Mouse (Mus musculus) forebrain, postnatal 0 days (tissue): ENCODE results near the gene Gtf2ird2. TPM values are rescaled to one million over a fixed set of nuclear protein-coding genes. Genes with fewer than 3 reads are reported as not detected.

Experiments used
- ATAC-seq: fragments of 200-750 bp; cut with Nextera tagmentation; 2 replicates; pipeline ENCODE4 v1.8.0; 2017; ENCODE audit warnings: mild to moderate bottlenecking, moderate library complexity
- DNase-seq: peaks from one replicate; pipeline ENCODE4 v3.0.0-alpha.2; 2015
- H3K27ac ChIP-seq: fragments of 300-500 bp; sonication (generic); 2 replicates; pipeline ENCODE4 v1.5.1; 2014; ENCODE audit warnings: low read depth, mild to moderate bottlenecking, antibody characterized with exemption, low read length, moderate library complexity, mixed read lengths
- H3K27me3 ChIP-seq: fragments of 300-500 bp; sonication (generic); 2 replicates; pipeline ENCODE4 v1.6.1; 2014; ENCODE audit warnings: mild to moderate bottlenecking, low read length, mixed read lengths; ENCODE audit not compliant: insufficient read depth
- H3K36me3 ChIP-seq: fragments of 300-500 bp; sonication (generic); 2 replicates; pipeline ENCODE4 v1.6.1; 2014; ENCODE audit warnings: mild to moderate bottlenecking, moderate library complexity; ENCODE audit not compliant: insufficient read depth
- H3K4me1 ChIP-seq: fragments of 300-500 bp; sonication (generic); 2 replicates; pipeline ENCODE4 v1.6.1; 2014; ENCODE audit warnings: antibody characterized with exemption; ENCODE audit not compliant: insufficient read depth
- H3K4me2 ChIP-seq: fragments of 300-500 bp; sonication (generic); 2 replicates; pipeline ENCODE4 v1.6.1; 2014; ENCODE audit warnings: low read depth, mild to moderate bottlenecking, moderate library complexity
- H3K4me3 ChIP-seq: fragments of 300-500 bp; sonication (generic); 2 replicates; pipeline ENCODE4 v1.5.1; 2014; ENCODE audit warnings: low read depth, low read length, mixed read lengths
- H3K9ac ChIP-seq: fragments of 300-500 bp; sonication (generic); 2 replicates; pipeline ENCODE4 v1.6.1; 2014; ENCODE audit warnings: mild to moderate bottlenecking
- H3K9me3 ChIP-seq: fragments of 300-500 bp; sonication (generic); 2 replicates; pipeline ENCODE4 v1.6.1; 2016; ENCODE audit warnings: low read length
- CTCF ChIP-seq: sonication (generic); IDR thresholded peaks from 2 replicates; pipeline ENCODE4 v1.5.1; 2016; ENCODE audit warnings: antibody characterized with exemption, control low read depth, low read depth
- WGBS: fragments of 180-500 bp; shearing (Covaris S2); extraction: QIAGEN DNeasy Blood & Tissue Kit; methylation state at CpG from one replicate; pipeline ENCODE4 v1.1.7; 2014; 5-methylcytosine and 5-hydroxymethylcytosine counted together
- polyA plus RNA-seq: library from polyadenylated mRNA; unstranded; fragments of >200 nt; fragmentation: Nextera tagmentation; extraction: Ambion mirVana; gene quantifications from 2 replicates; pipeline ENCODE4 v1.2.1, GENCODE M21; 2015
- total RNA-seq: library from RNA; depleted of rRNA; stranded (reverse); fragments of >200 nt; gene quantifications from 2 replicates; pipeline ENCODE4 v1.2.3, GENCODE M21; 2014

Gtf2ird2 gene
- total and polyA plus RNA-seq, 2 experiments from 2014 or later, result 11.8 to 20.4 TPM

GRCm38 (mm10) chr5:134253806-134254205, 70.0 kb downstream of the Gtf2ird2 start:
- ATAC-seq (no peak), DNase-seq (no peak)
- Histone ChIP-seq H3K4me3 (no peak overlapping the region), H3K27ac (no peak overlapping the region), H3K9me3 (no peaks in the 10 kb centered on the region), H3K27me3 (no peaks in the 10 kb centered on the region), H3K36me3 (peaks cover 88% of the 10 kb centered on the region), H3K4me2 (no peak overlapping the region), H3K4me1 (no peaks in the 10 kb centered on the region), H3K9ac (no peak overlapping the region)
- TF ChIP-seq CTCF, result peak; percentile 25; the same call in 1 of the 2 replicates
- WGBS, result 72% methylated on average over 3 of the region's 3 CpGs

- no peaks in the 10 kb centered on the region for H3K9me3 ChIP-seq
- no peaks in the 10 kb centered on the region for H3K27me3 ChIP-seq
- no peak overlapping the region for H3K27ac ChIP-seq
- H3K36me3 ChIP-seq, result peaks cover 89% of the 10 kb centered on the region
- TF ChIP-seq CTCF, result no peak
- H3K9ac ChIP-seq, result no peak overlapping the region
- no peak overlapping the region for H3K4me2 ChIP-seq
- H3K4me1 ChIP-seq, result no peaks in the 10 kb centered on the region
- ATAC-seq, result no peak
- no peak for DNase-seq
- 91% methylated on average over 10 of the region's 10 CpGs for WGBS
- H3K4me3 ChIP-seq, result no peak overlapping the region
Observed at GRCm38 (mm10) chr5:134255294-134255693, 71.5 kb downstream of the Gtf2ird2 start.

DNA sequence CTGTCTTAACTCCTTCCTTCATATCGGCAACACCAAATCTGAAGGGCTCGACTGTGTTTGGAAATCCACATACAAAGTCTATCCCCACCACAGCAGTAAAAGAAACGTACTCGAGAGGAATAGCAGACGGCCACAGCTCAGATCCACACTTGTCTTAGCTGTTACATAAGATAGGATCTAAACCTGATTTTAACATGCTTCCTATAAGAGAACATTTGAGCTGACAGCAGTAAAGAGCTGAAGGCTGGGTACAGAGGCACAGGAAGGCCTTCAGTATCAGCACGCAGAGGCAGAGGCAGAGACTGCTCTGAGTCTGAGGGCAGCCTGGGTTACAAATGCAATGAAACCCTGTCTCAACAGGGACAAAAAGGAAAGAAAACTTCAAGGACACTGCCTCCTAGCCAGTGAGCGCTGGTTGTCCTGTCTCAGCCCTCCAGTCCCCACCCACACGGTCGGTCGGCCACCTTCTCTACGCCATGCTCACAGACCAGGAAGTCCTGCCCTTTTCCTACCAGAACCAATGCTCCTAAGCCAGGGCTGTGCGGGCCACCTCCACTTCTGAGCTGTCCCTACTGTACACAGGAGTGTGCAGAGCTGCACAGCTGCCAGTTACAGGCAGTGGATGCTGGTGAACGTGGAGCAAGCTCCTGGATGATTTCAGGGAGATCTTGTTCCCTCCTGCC, 73.7 kb downstream of the Gtf2ird2 start:
- TF ChIP-seq CTCF, result no peak
- DNase-seq, result no peak
- no peak overlapping the region for H3K27ac ChIP-seq
- H3K27me3 ChIP-seq, result no peaks in the 10 kb centered on the region
- no peak overlapping the region for H3K4me2 ChIP-seq
- no peaks in the 10 kb centered on the region for H3K9me3 ChIP-seq
- no peak for ATAC-seq
- H3K4me3 ChIP-seq, result no peak overlapping the region
- H3K4me1 ChIP-seq, result no peaks in the 10 kb centered on the region
- peaks cover 91% of the 10 kb centered on the region for H3K36me3 ChIP-seq
- H3K9ac ChIP-seq, result no peak overlapping the region
- 90% methylated on average over 13 of the region's 13 CpGs for WGBS

GRCm38 (mm10) chr5:134258395-134258794, 74.6 kb downstream of the Gtf2ird2 start:
- Histone ChIP-seq H3K4me2 (no peak overlapping the region), H3K27ac (no peak overlapping the region), H3K9me3 (no peaks in the 10 kb centered on the region), H3K4me1 (no peaks in the 10 kb centered on the region), H3K27me3 (no peaks in the 10 kb centered on the region), H3K36me3 (peaks cover 92% of the 10 kb centered on the region), H3K9ac (no peak overlapping the region), H3K4me3 (no peak overlapping the region)
- ATAC-seq (no peak), DNase-seq (no peak)
- no peak for TF ChIP-seq CTCF
- 76% methylated on average over 4 of the region's 4 CpGs for WGBS

GRCm38 (mm10) chr5:134258934-134259333, 75.1 kb downstream of the Gtf2ird2 start:
- H3K4me1 ChIP-seq, result no peaks in the 10 kb centered on the region
- ATAC-seq (no peak), DNase-seq (no peak)
- 97% methylated on average over 2 of the region's 2 CpGs for WGBS
- H3K27me3 ChIP-seq, result no peaks in the 10 kb centered on the region
- TF ChIP-seq CTCF, result no peak
- no peak overlapping the region for H3K9ac ChIP-seq
- H3K36me3 ChIP-seq, result peaks cover 91% of the 10 kb centered on the region
- no peak overlapping the region for H3K4me2 ChIP-seq
- no peak overlapping the region for H3K27ac ChIP-seq
- H3K9me3 ChIP-seq, result no peaks in the 10 kb centered on the region
- H3K4me3 ChIP-seq, result no peak overlapping the region

- DNase-seq (no peak), ATAC-seq (no peak)
- TF ChIP-seq CTCF, result no peak
- Histone ChIP-seq H3K9me3 (no peaks in the 10 kb centered on the region), H3K4me1 (no peaks in the 10 kb centered on the region), H3K27ac (no peak overlapping the region), H3K4me3 (no peak overlapping the region), H3K4me2 (no peak overlapping the region), H3K9ac (no peak overlapping the region), H3K36me3 (peaks cover 93% of the 10 kb centered on the region), H3K27me3 (no peaks in the 10 kb centered on the region)
- 92% methylated on average over 9 of the region's 9 CpGs for WGBS
Observed at GRCm38 (mm10) chr5:134260001-134260636, 76.3 kb downstream of the Gtf2ird2 start.

- Histone ChIP-seq H3K4me2 (no peak overlapping the region), H3K27ac (no peak overlapping the region), H3K4me1 (no peaks in the 10 kb centered on the region), H3K36me3 (peaks cover 74% of the 10 kb centered on the region), H3K4me3 (no peak overlapping the region), H3K9ac (no peak overlapping the region), H3K9me3 (no peaks in the 10 kb centered on the region), H3K27me3 (no peaks in the 10 kb centered on the region)
- ATAC-seq (no peak), DNase-seq (no peak)
- TF ChIP-seq CTCF, result no peak
- WGBS, result 85% methylated on average over 2 of the region's 2 CpGs
Observed at GRCm38 (mm10) chr5:134265890-134266289, 82.1 kb downstream of the Gtf2ird2 start.
